Mouse (Mus musculus): ENCODE results near the gene Macrod1.
"Not testable (repeated sequence)": the region's sequence is repeated elsewhere in the genome, so short reads cannot be mapped to it uniquely, and the experiment has no call there.

Macrod1 gene

GRCm38 (mm10) chr19:7056248-7057087 is at the start of gene Macrod1:
Gene Macrod1 (plus strand): TSS chr19:7056810.
- peak; percentile 75 for DNase-seq

GRCm38 (mm10) chr19:7006892-7007593 is 49.6 kb upstream of the Macrod1 start:
- DNase-seq: no peak

GRCm38 (mm10) chr19:7012426-7012825 is 44.2 kb upstream of the Macrod1 start:
- no peak for DNase-seq

GRCm38 (mm10) chr19:7013984-7014383 is 42.6 kb upstream of the Macrod1 start:
- DNase-seq: no peak

GRCm38 (mm10) chr19:7014481-7015135 is 42.0 kb upstream of the Macrod1 start:
- no peak for DNase-seq

GRCm38 (mm10) chr19:7017541-7018457 is 38.8 kb upstream of the Macrod1 start:
- no peak for DNase-seq

- DNase-seq: no peak
These were observed 38.1 kb upstream of the Macrod1 start for GRCm38 (mm10) chr19:7018546-7018945.

- DNase-seq: no peak
These were observed 37.4 kb upstream of the Macrod1 start, which contains the start of gene Fermt3 for GRCm38 (mm10) chr19:7019191-7019590. Gene Fermt3 (minus strand): TSS chr19:7019469.

GRCm38 (mm10) chr19:7020224-7020641 is 36.4 kb upstream of the Macrod1 start:
- DNase-seq: peak; percentile 54

- DNase-seq: no peak
These were observed 27.1 kb upstream of the Macrod1 start for GRCm38 (mm10) chr19:7029531-7029930.

GRCm38 (mm10) chr19:7034006-7034405 is 22.6 kb upstream of the Macrod1 start:
- DNase-seq: no peak

GRCm38 (mm10) chr19:7039088-7039720 is 17.4 kb upstream of the Macrod1 start:
- DNase-seq: peak; percentile 62

- DNase-seq: peak; percentile 99
These were observed 16.6 kb upstream of the Macrod1 start, which contains the start of gene Stip1 for GRCm38 (mm10) chr19:7039841-7040636. Gene Stip1 (minus strand): TSS chr19:7039967.

GRCm38 (mm10) chr19:7040637-7041130 is 15.9 kb upstream of the Macrod1 start:
- no peak for DNase-seq

GRCm38 (mm10) chr19:7041171-7041570 is 15.4 kb upstream of the Macrod1 start:
- no peak for DNase-seq

- no peak for DNase-seq
These were observed 12.3 kb upstream of the Macrod1 start for GRCm38 (mm10) chr19:7044279-7044678.

GRCm38 (mm10) chr19:7044706-7045105 is 11.9 kb upstream of the Macrod1 start:
- no peak for DNase-seq

GRCm38 (mm10) chr19:7053382-7053781 is 3.2 kb upstream of the Macrod1 start:
- DNase-seq: not testable (repeated sequence)

GRCm38 (mm10) chr19:7054772-7055171 is 1.8 kb upstream of the Macrod1 start:
- no peak for DNase-seq

- no peak for DNase-seq
These were observed 1.4 kb upstream of the Macrod1 start for GRCm38 (mm10) chr19:7055173-7055572.

Data from cerebellum, adult 11 months (tissue).